Mouse (Mus musculus): ENCODE measurements around the gene Dgat2. TPM values are rescaled to one million over a fixed set of nuclear protein-coding genes. Genes with fewer than 3 reads are reported as not detected.

The Dgat2 gene
- total RNA-seq, 2 experiments from 2014 or later = 57.5 to 63.0 TPM

Other genes with a start within 250 kb of the Dgat2 start
- 10 to 100 TPM; 51.7 to 56.8 TPM for gene Uvrag, start 41.6 kb downstream of the Dgat2 start, total RNA-seq (2021)
- not detected for gene Mogat2, start 55.9 kb upstream of the Dgat2 start, total RNA-seq (2021)
- 100 to 1,000 TPM; 134 to 141 TPM for gene Map6, start 84.7 kb upstream of the Dgat2 start, total RNA-seq (2021)
- 10 to 100 TPM; 20.2 to 23.6 TPM for gene Serpinh1, start 170.5 kb upstream of the Dgat2 start, total RNA-seq (2021)
- 10 to 100 TPM; 29.0 to 34.2 TPM for gene Gdpd5, start 198.7 kb upstream of the Dgat2 start, total RNA-seq (2021)